Mouse (Mus musculus): Measurements from ENCODE around the gene Hells.

The Hells gene

GRCm38 (mm10) chr19:38930788-38931565, at the start of gene Hells:
Gene Hells, plus strand, starts transcription at chr19:38930915.
- in situ Hi-C loops (cut with MboI, MseI): loop anchor here (5.0 to 25.0 kb wide), 3 partner anchors 114 to 1519 kb away; partner anchors contain the start of genes Cep55 and Noc3l

- in situ Hi-C loops (cut with MboI, MseI): no loop called here
Observed at GRCm38 (mm10) chr19:38901146-38902135, 29.3 kb upstream of the Hells start.

- in situ Hi-C loops (cut with MboI, MseI): no loop called here
Observed at GRCm38 (mm10) chr19:38902501-38902900, 28.2 kb upstream of the Hells start.

- in situ Hi-C loops (cut with MboI, MseI): no loop called here
Observed at GRCm38 (mm10) chr19:38913786-38914185, 16.9 kb upstream of the Hells start.

- in situ Hi-C loops (cut with MboI, MseI): no loop called here
Observed at GRCm38 (mm10) chr19:38914926-38915325, 15.8 kb upstream of the Hells start.

GRCm38 (mm10) chr19:38915677-38916076, 15.0 kb upstream of the Hells start:
- in situ Hi-C loops (cut with MboI, MseI): no loop called here

- in situ Hi-C loops (cut with MboI, MseI): loop anchor here (5.0 to 25.0 kb wide), 3 partner anchors 49 to 1516 kb away; partner anchors contain the start of gene Cep55
Observed at GRCm38 (mm10) chr19:38928481-38929158, 2.1 kb upstream of the Hells start.

GRCm38 (mm10) chr19:38929471-38930251, 1.1 kb upstream of the Hells start:
- in situ Hi-C loops (cut with MboI, MseI): loop anchor here (5.0 to 25.0 kb wide), 4 partner anchors 48 to 1517 kb away; partner anchors contain the start of genes Cep55 and Noc3l

GRCm38 (mm10) chr19:38930252-38930787, 395 bp upstream of the Hells start:
- in situ Hi-C loops (cut with MboI, MseI): loop anchor here (5.0 to 25.0 kb wide), 3 partner anchors 113 to 1518 kb away; partner anchors contain the start of genes Cep55 and Noc3l

- in situ Hi-C loops (cut with MboI, MseI): loop anchor here (5.0 to 25.0 kb wide), 3 partner anchors 114 to 1519 kb away; partner anchors contain the start of genes Cep55 and Noc3l
Observed at GRCm38 (mm10) chr19:38931566-38931890, 813 bp downstream of the Hells start.

- in situ Hi-C loops (cut with MboI, MseI): loop anchor here (10.0 to 25.0 kb wide), 3 partner anchors 882 to 1640 kb away; partner anchors contain the start of genes Aldh18a1 and Cep55
Observed at GRCm38 (mm10) chr19:38944590-38945307, 14.0 kb downstream of the Hells start.

- in situ Hi-C loops (cut with MboI, MseI): no loop called here
Observed at GRCm38 (mm10) chr19:38970741-38971140, 40.0 kb downstream of the Hells start.

GRCm38 (mm10) chr19:38972581-38972980, 41.9 kb downstream of the Hells start:
- in situ Hi-C loops (cut with MboI, MseI): no loop called here

- in situ Hi-C loops (cut with MboI, MseI): no loop called here
Observed at GRCm38 (mm10) chr19:38973666-38974065, 43.0 kb downstream of the Hells start.

GRCm38 (mm10) chr19:38976269-38976668, 45.6 kb downstream of the Hells start:
- in situ Hi-C loops (cut with MboI, MseI): loop anchor here (5.0 kb wide), 1 partner anchor 49 kb away; no protein-coding TSS in a partner anchor

GRCm38 (mm10) chr19:38981966-38982365, 51.3 kb downstream of the Hells start:
- in situ Hi-C loops (cut with MboI, MseI): loop anchor here (5.0 kb wide), 1 partner anchor 1245 kb away; no protein-coding TSS in a partner anchor

- in situ Hi-C loops (cut with MboI, MseI): no loop called here
Observed at GRCm38 (mm10) chr19:38998248-38998647, 67.5 kb downstream of the Hells start.

GRCm38 (mm10) chr19:38998676-38999075, 68.0 kb downstream of the Hells start:
- in situ Hi-C loops (cut with MboI, MseI): no loop called here

GRCm38 (mm10) chr19:39005132-39005531, 74.4 kb downstream of the Hells start:
- in situ Hi-C loops (cut with MboI, MseI): no loop called here
